ENCODE assay signal across 8 mouse cellular contexts in the genomic region with DNA sequence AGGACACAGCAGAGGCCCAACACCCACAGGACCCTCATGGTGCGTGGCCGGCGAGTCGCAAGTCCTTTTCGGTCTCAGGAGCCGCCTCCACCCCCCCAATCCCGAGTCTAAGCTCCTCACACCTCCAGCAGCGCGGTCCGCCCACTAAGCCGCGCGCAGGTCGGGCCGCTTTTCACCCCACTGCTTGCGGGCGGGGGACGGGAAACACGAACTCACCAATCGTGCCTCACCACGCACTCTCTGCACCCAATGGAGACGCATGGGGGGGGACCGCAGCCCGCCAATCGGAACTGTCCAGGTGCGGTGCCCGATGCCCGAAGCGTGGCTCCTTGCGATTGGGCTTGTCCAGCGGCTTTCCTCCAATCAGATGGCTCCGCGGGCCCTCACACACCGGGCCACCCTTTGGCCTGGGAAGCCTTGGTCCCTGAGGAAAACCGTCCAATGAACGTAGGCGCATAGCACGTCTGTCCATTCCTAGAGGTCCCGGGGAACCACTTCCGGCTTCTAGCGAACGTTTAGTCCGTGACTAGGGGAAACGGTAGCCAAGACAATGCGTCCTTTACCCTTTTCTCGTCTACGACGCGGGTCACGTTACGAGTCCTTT. TPM values are rescaled to one million over a fixed set of nuclear protein-coding genes. Genes with fewer than 3 reads are reported as not detected.
DNase-seq lines count a peak whose midpoint lies in the region; ATAC-seq and TF ChIP-seq lines count a peak whose summit lies in the region.

A gene (minus strand): TSS at position 192 of the 604 bp plus-strand sequence.
A gene (plus strand): TSS at position 494 of the 604 bp plus-strand sequence.

- TF ChIP-seq CTCF in kidney, postnatal 0 days (IDR thresholded peaks at IDR 0.05; ENCODE audit: low read depth): no peak

- WGBS in heart, embryonic 12.5 days: 0% methylated on average over 51 of the region's 51 CpGs
- WGBS in kidney, postnatal 0 days: under 1% methylated on average over 51 of the region's 51 CpGs
- under 1% methylated on average over 51 of the region's 51 CpGs for WGBS in liver, embryonic 11.5 days
- under 1% methylated on average over 51 of the region's 51 CpGs for WGBS in stomach, embryonic 14.5 days

- peak; percentile 89 for ATAC-seq in erythroid progenitor cell, adult 5-6 weeks (replicated peaks; ENCODE audit: low FRiP score, poor library complexity, severe bottlenecking)
- peak; percentile 98 for ATAC-seq in heart, embryonic 12.5 days (ENCODE audit: insufficient number of reproducible peaks, low FRiP score)
- peak; percentile 99 for ATAC-seq in kidney, postnatal 0 days (replicated peaks; ENCODE audit: low FRiP score, low read depth)
- ATAC-seq in liver, embryonic 11.5 days (replicated peaks; ENCODE audit: low FRiP score): peak; percentile 95
- peak; percentile 97 for ATAC-seq in stomach, embryonic 14.5 days (ENCODE audit: insufficient number of reproducible peaks, insufficient read depth, low FRiP score, low read depth)

- peak; percentile 99 for DNase-seq in CD4-positive helper T cell, adult 2 months (ENCODE audit: low read depth, low spot score)
- peak; percentile 99 for DNase-seq in brain, embryonic 18.5 days (ENCODE audit: low read depth, low spot score)
- DNase-seq in kidney, postnatal 0 days (ENCODE audit: low spot score): peak; percentile 99
- DNase-seq in liver, embryonic 11.5 days (ENCODE audit: low spot score): peak; percentile 99
- DNase-seq in naive thymus-derived CD4-positive, alpha-beta T cell, adult 2 months (ENCODE audit: low read depth): peak; percentile 97

- no peaks in the 10 kb centered on the region for H3K27me3 ChIP-seq in heart, embryonic 12.5 days (replicated peaks)
- no peaks in the 10 kb centered on the region for H3K27me3 ChIP-seq in kidney, postnatal 0 days (ENCODE audit: insufficient read depth, low read length)
- H3K27me3 ChIP-seq in liver, embryonic 11.5 days (replicated peaks; ENCODE audit: control insufficient read depth, insufficient read depth, low read length): no peaks in the 10 kb centered on the region
- no peaks in the 10 kb centered on the region for H3K27me3 ChIP-seq in stomach, embryonic 14.5 days (ENCODE audit: control insufficient read depth, insufficient read depth, low read length)

- peak within 1 kb of the TSS; percentile 96 for H3K4me3 ChIP-seq in heart, embryonic 12.5 days
- peak within 1 kb of the TSS; percentile 70 for H3K4me3 ChIP-seq in kidney, postnatal 0 days (replicated peaks; ENCODE audit: low read depth, low read length)
- peak within 1 kb of the TSS; percentile 94 for H3K4me3 ChIP-seq in liver, embryonic 11.5 days (ENCODE audit: low read depth, low read length)
- H3K4me3 ChIP-seq in stomach, embryonic 14.5 days (ENCODE audit: low read depth, low read length): peak within 1 kb of the TSS; percentile 98

- H3K9me3 ChIP-seq in heart, embryonic 12.5 days (replicated peaks): no peaks in the 10 kb centered on the region
- no peaks in the 10 kb centered on the region for H3K9me3 ChIP-seq in kidney, postnatal 0 days (replicated peaks; ENCODE audit: low read length)
- H3K9me3 ChIP-seq in liver, embryonic 11.5 days (ENCODE audit: control insufficient read depth, low read length): no peaks in the 10 kb centered on the region
- H3K9me3 ChIP-seq in stomach, embryonic 14.5 days (ENCODE audit: control insufficient read depth, low read depth, low read length): no peaks in the 10 kb centered on the region

- H3K27ac ChIP-seq in heart, embryonic 12.5 days (ENCODE audit: poor library complexity, severe bottlenecking): peak within 1 kb of the TSS; percentile 95
- H3K27ac ChIP-seq in kidney, postnatal 0 days: peak within 1 kb of the TSS; percentile 92
- peak within 1 kb of the TSS; percentile 95 for H3K27ac ChIP-seq in liver, embryonic 11.5 days (ENCODE audit: low read depth, low read length)
- H3K27ac ChIP-seq in stomach, embryonic 14.5 days (ENCODE audit: low read length): peak within 1 kb of the TSS; percentile 85

- H3K36me3 ChIP-seq in heart, embryonic 12.5 days: peaks cover 28% of the 10 kb centered on the region
- H3K36me3 ChIP-seq in kidney, postnatal 0 days (ENCODE audit: insufficient read depth, low read length): peaks cover 17% of the 10 kb centered on the region
- H3K36me3 ChIP-seq in liver, embryonic 11.5 days (ENCODE audit: control insufficient read depth, insufficient read depth, low read length): peaks cover 28% of the 10 kb centered on the region
- peaks cover 27% of the 10 kb centered on the region for H3K36me3 ChIP-seq in stomach, embryonic 14.5 days (ENCODE audit: control insufficient read depth, insufficient read depth, low read length)

- H3K4me2 ChIP-seq in heart, embryonic 12.5 days: peak within 1 kb of the TSS; percentile 87
- peak within 1 kb of the TSS; percentile 77 for H3K4me2 ChIP-seq in kidney, postnatal 0 days (ENCODE audit: low read length)
- H3K4me2 ChIP-seq in liver, embryonic 11.5 days: peak within 1 kb of the TSS; percentile 95
- H3K4me2 ChIP-seq in stomach, embryonic 14.5 days (replicated peaks; ENCODE audit: low read depth, low read length): peak within 1 kb of the TSS; percentile 95

- H3K9ac ChIP-seq in heart, embryonic 12.5 days: peak within 1 kb of the TSS; percentile 98
- peak within 1 kb of the TSS; percentile 84 for H3K9ac ChIP-seq in kidney, postnatal 0 days (ENCODE audit: low read depth, low read length)
- H3K9ac ChIP-seq in liver, embryonic 11.5 days (ENCODE audit: low read depth, low read length): peak within 1 kb of the TSS; percentile 94
- peak within 1 kb of the TSS; percentile 94 for H3K9ac ChIP-seq in stomach, embryonic 14.5 days (replicated peaks; ENCODE audit: low read depth, low read length)

- peaks cover 35% of the 10 kb centered on the region for H3K4me1 ChIP-seq in heart, embryonic 12.5 days (replicated peaks)
- H3K4me1 ChIP-seq in kidney, postnatal 0 days (replicated peaks; ENCODE audit: insufficient read depth, low read length): peaks cover 25% of the 10 kb centered on the region
- H3K4me1 ChIP-seq in liver, embryonic 11.5 days (replicated peaks; ENCODE audit: control insufficient read depth, insufficient read depth, low read length): peaks cover 28% of the 10 kb centered on the region
- H3K4me1 ChIP-seq in stomach, embryonic 14.5 days (ENCODE audit: control insufficient read depth, insufficient read depth, low read length): peaks cover 23% of the 10 kb centered on the region

RNA-seq across cellular contexts. Expression of the first gene that starts in this region (rescaled TPM):
- 243 and 279 TPM in 2 replicates for total RNA-seq in erythroid progenitor cell, adult 5-6 weeks (2015; ENCODE audit: low replicate concordance)
- total RNA-seq in erythroid progenitor cell, adult 5-6 weeks (2017; ENCODE audit: low replicate concordance): 366 and 415 TPM in 2 replicates
- 574 and 590 TPM in 2 replicates for polyA plus RNA-seq in heart, embryonic 12.5 days (2016; fragmentation: Nextera tagmentation; extraction: Ambion mirVana)
- polyA plus RNA-seq in kidney, postnatal 0 days (2015; fragmentation: Nextera tagmentation; extraction: Ambion mirVana): 589 and 663 TPM in 2 replicates
- 595 and 612 TPM in 2 replicates for polyA plus RNA-seq in liver, embryonic 11.5 days (2014; fragmentation: Nextera tagmentation; extraction: Ambion mirVana)
- polyA plus RNA-seq in stomach, embryonic 14.5 days (2014; fragmentation: Nextera tagmentation; extraction: Ambion mirVana): 437 and 516 TPM in 2 replicates

RNA-seq across cellular contexts. Expression of the second gene that starts in this region (rescaled TPM):
- total RNA-seq in erythroid progenitor cell, adult 5-6 weeks (2015; ENCODE audit: low replicate concordance): 2.1 and 4.0 TPM in 2 replicates
- total RNA-seq in erythroid progenitor cell, adult 5-6 weeks (2017; ENCODE audit: low replicate concordance): 1.0 and 2.3 TPM in 2 replicates
- 1.7 and 2.3 TPM in 2 replicates for polyA plus RNA-seq in heart, embryonic 12.5 days (2016; fragmentation: Nextera tagmentation; extraction: Ambion mirVana)
- polyA plus RNA-seq in kidney, postnatal 0 days (2015; fragmentation: Nextera tagmentation; extraction: Ambion mirVana): 0.87 and 1.3 TPM in 2 replicates
- 1.2 and 2.0 TPM in 2 replicates for polyA plus RNA-seq in liver, embryonic 11.5 days (2014; fragmentation: Nextera tagmentation; extraction: Ambion mirVana)
- polyA plus RNA-seq in stomach, embryonic 14.5 days (2014; fragmentation: Nextera tagmentation; extraction: Ambion mirVana): 1.7 and 1.8 TPM in 2 replicates

Comparison
In these comparisons a context has a peak if more than half of its experiments do, and no peak if none do; other contexts are left out.
1. Peak in every context shown above with its lines: DNase-seq, ATAC-seq, H3K4me3 ChIP-seq and H3K27ac ChIP-seq.